Mouse (Mus musculus): ENCODE measurements at regions not wholly inside any gene's neighbourhood (a gene's known extent, or its start where the extent isn't known, plus 50 kb on each side); places are given as distances from the start of the nearest gene placed in this dataset.

DNA sequence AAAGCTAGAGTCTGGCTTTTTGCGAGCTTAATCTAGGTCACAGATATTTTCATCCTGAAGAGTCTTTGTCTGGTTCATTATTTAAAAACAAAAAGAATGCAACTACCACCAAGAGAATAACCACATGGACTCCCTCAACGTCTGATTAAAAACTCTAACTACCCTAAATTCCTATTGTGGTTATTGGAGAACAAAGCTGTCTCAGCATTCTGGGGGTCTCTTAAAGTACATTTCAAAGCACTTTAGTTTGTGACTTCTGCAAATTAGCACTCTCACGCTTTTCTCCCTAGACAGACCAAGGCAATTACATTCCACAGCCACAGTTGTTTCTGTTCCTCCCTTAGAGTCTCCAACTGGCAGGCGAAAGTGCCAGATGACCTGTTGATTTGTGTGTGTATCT is 2487.6 kb upstream of the 5930422O12Rik start:
- intact Hi-C loops (cut with DNase I): no loop called here
- no peak for DNase-seq (ENCODE audit: extremely low spot score in 1 of 2, low spot score in 2 of 2)

DNA sequence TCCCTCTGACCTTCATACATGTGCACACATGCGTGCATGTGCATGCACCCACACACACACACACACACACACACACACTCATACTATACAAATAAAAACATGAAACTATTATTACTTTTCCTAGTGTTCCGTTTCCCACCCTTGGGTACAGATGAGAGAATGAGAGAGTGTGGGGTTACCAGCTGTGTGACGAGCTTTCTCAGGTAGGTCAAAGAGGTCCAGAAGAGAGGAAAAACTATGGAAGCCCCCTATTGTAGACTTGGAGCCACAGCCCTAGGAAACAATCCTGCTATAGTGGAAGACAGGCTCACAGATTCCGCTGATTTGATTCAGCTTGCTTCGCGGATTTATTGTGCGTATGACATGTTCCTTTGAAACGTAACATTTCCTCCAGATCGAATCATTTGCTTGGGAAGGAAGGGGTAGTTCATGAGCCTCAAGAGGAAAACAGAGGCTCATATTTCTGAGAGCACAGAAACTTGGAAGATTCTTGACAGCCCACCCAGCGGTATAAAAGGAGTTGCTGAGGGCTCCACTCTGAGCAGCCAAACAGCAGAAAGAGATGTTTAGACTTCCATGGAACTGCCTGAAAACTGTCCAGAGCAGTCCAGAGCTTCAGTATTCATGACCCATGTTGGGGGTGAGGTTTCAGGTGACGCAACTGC is 2486.9 kb upstream of the 5930422O12Rik start:
- intact Hi-C loops (cut with DNase I): no loop called here
- no peak for DNase-seq (ENCODE audit: extremely low spot score in 1 of 2, low spot score in 2 of 2)

DNA sequence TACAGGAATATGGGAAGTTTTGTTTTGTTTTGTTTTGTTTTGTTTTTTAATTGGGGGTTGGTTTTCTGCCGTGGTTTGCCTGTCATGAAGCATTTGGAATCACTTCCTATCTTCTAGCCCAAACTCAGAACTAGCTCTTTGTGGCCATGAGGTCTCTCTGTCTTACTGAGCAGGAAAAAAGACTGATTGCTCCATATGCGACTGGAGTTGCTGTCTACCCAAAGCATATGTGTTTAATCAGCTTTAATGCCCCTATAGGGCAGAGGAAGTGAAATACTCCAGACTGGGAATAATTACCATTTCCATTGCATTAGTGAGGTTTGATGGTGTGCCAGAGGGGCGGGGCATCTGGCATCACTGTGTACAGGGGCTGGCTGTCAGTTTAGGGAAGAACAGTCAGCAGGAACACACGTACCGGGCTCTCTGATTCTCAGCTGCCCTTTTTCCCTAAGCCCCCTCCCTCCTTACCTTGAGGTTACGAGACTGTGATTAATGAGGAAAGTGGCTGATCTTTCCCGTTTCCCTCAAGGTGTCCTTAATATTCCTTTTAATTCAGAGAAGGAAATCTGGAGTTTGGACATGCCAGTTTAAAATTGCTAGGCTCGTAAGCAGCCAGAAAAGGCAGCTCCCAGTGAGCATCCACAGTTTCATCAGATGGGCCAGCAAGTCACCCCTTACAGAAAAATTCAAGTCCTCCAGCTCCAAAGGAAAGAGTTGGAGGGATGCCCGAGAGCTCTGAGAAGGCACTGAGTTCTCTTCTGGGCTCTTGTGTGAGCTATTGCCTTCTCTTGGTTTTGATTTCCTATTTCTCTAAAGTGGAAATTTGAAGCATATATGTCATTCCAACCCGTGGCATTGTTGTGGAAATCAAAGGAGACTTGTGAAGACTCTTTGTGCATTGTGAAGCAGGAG is 2482.1 kb upstream of the 5930422O12Rik start:
- DNase-seq (ENCODE audit: extremely low spot score in 1 of 2, low spot score in 2 of 2): no peak
- intact Hi-C loops (cut with DNase I): no loop called here

DNA sequence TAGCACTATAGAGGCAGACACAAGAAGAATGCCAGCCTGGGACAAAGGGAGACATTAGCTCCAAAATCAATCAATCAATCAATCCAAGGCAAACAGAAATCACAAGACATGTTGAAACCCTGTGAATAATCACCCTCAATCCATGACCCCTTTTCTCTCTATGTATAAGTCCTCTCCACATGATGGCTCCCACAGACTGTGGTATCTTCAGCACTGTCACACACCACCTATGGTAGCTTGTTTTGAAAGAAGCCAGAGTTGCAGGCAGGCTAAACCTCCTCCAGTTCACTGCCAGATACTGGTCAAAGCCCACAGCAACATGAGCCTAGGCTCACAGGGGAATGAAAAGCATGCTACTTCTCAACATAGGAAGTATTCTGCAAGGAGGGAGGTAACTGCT is 2475.7 kb upstream of the 5930422O12Rik start:
- intact Hi-C loops (cut with DNase I): no loop called here
- no peak for DNase-seq (ENCODE audit: extremely low spot score in 1 of 2, low spot score in 2 of 2)

DNA sequence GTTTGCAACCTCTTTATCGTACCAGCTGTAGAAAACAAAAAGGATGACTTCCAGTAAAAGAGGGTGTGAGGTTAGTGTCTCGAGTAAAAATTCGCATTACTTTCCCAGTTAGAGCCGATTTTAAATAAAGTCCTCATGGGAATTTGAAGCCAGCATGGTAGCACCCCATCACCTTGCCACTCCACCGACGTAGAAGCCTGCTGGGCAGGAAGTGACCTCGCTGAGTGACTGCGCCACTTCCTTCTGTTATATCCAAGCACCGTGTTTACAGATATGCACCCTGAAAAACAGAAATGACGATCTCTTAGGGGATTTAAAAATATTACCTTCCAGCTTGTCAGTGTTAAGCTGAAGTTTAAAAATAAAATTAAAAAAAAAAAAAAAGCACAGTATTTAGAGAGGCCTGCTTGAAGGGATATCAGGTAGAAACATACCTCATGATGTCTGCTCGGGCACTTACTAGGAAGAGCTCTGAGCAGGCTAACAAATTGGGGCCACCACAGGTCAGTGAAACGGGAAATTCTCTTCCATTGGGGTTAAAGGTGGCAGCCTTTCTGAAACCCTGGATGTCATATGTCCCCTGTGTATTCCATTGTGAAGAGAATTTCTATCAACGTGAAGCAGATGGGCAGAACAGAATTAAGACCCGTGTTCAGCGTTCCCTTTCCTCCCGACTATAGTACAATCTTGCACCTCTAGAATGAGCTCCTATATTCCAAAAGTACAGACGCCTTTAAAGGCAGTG is 2468.9 kb upstream of the 5930422O12Rik start:
- peak in 1 of 2 experiments; percentile 21 for DNase-seq (ENCODE audit: extremely low spot score in 1 of 2, low spot score in 2 of 2)
- intact Hi-C loops (cut with DNase I): no loop called here

DNA sequence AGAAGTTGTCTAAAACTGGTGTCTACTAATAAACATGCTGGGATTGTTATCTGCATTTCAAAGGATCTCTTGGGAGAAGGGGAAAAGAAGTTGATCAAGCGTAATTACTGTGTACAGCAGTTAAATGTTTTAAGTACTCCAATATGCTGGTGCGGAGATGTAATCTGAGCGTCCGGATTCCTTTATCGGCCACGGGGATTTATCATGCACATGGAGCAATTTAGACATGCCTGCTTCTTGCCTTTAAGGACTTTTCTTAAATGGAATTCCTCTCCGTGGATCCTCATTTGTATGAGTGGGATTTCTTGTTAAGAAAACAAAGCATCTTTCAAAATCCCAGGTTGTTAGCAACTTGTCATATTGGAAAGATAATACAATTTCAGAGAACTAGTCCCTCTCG is 2468.0 kb upstream of the 5930422O12Rik start:
- no peak for DNase-seq (ENCODE audit: extremely low spot score in 1 of 2, low spot score in 2 of 2)
- intact Hi-C loops (cut with DNase I): no loop called here

DNA sequence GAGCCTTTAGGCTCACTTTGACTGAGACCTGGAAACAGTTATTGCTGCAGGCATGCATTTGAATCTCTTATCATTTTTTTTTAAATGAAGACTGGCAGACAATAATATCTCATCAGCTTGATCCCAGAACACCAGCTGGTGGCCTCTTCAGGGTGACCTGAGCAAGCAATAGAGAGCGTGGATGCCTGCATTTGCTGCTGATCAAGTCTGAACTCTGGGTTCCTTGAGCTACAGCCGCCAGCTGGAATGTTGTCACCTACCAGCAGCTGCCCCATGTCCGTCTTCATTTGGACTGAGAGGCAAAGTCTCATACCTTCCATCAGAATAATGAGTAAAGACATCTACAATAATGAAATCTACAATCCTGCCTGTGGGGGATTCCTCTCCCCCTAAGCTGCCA is 2466.3 kb upstream of the 5930422O12Rik start:
- intact Hi-C loops (cut with DNase I): no loop called here
- DNase-seq (ENCODE audit: extremely low spot score in 1 of 2, low spot score in 2 of 2): no peak

DNA sequence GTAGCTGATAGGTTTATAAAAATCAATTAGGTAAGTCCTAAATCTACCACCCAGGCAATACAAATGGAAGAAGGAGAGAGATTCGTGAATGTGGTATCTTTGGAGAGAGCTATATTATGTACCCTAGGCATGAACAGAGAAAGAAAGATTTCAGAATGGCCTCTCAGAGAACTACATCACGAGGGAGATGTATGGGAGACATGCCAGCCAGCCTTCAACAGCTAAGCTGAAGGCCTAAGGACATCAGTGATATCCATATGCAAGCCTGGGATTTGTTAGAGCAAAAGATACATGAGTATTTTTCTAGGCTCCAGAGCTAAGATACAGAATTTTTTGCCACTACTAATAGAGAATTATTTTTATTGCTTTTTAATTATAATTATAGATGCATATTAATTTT is 2445.7 kb upstream of the 5930422O12Rik start:
- DNase-seq (ENCODE audit: extremely low spot score in 1 of 2, low spot score in 2 of 2): no peak
- intact Hi-C loops (cut with DNase I): no loop called here

DNA sequence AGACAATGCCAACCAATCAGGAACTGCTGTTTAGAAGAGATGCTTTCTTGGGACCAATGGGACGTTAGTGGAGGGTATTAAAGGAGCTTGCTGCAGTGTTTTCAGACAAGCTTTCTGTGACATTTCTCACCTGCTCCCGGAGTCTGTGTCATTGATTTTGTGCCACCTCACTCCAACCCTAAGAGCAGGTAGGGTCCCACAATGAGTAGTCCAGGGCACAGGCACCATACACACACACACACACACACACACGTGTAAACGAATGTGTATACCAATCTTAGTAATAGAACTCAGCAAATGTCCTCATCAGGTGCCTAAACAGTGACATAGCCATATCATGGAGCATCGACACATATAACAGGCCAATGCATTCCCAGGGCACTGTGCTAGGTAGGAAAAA is 2440.5 kb upstream of the 5930422O12Rik start:
- no peak for DNase-seq (ENCODE audit: extremely low spot score in 1 of 2, low spot score in 2 of 2)
- intact Hi-C loops (cut with DNase I): no loop called here

DNA sequence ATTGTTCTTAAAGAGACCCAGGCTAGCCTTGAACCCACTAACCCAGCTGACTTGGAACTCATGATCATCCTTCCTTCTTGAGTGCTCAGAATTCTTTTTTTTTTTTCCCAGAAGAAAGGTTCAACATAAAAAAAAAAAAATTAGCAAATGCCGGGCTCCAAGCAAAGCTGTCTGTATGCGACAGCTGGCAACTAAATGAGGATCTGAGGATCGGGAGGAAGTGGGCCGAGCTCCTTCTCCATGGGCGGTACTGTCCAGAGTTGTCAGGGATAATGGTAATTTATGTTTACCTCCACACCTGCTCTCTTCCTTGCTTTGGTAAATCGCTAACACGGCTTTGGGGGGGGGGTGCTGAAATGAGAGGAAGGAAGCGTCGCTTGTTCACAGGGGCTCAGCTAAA is 2429.9 kb upstream of the 5930422O12Rik start:
- no peak for DNase-seq (ENCODE audit: extremely low spot score in 1 of 2, low spot score in 2 of 2)
- intact Hi-C loops (cut with DNase I): no loop called here

DNA sequence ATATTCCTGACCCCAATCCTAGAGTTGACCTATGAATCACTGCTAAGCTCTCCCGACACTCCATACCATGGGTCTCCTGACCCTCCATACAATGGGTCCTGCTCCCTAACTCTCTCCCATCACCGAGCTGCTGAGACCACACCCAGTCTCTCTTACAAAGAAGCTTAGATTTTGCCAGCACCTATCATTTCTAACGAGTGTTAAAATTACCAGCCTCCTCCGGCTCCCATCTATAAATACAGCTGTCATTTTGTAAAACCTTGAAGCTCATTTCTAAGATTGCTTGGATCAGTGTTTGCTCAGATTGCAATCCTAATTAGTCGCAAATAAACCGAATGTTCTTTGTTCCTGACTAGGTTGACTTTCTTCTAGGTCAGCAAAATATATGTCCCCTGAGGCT is 2428.4 kb upstream of the 5930422O12Rik start:
- intact Hi-C loops (cut with DNase I): no loop called here
- DNase-seq (ENCODE audit: extremely low spot score in 1 of 2, low spot score in 2 of 2): no peak

DNA sequence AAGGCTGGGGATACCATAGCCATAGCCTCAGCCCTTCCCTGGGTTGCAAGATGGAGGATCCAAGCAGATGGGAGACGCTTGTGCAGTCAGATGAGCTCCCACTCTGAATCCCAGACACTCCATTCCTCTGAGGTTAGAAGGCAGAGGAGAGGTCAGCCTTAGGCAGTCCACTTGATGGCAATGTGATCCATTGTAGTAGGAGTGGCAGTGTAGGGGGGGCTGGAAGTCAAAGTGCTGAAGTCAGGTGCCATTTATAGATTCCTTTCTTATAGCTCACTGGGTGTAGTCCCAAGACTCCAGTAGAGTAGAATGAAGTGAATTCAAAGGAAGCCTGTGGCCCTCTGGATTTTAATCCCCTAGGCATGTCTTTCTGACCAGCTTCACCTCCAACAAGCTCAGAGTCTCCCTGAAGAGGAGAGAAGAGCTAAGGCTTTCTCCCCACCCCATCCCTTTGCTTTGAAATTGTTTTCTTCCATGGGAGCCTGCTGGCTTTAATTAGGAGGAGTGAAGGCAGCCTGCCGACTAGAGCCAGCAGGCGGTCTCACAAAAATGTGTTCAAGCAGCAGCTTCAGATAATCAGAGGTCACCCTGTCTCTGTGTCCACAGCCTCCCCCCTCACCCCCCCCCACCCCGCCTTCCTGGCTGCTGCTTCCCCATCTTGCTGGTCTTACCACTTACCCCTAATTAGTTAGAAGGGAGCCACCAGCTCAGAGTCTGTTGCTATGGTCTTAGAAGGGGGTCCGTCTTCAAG is 2426.4 kb upstream of the 5930422O12Rik start:
- intact Hi-C loops (cut with DNase I): no loop called here
- DNase-seq (ENCODE audit: extremely low spot score in 1 of 2, low spot score in 2 of 2): peak in 1 of 2 experiments; percentile 28

DNA sequence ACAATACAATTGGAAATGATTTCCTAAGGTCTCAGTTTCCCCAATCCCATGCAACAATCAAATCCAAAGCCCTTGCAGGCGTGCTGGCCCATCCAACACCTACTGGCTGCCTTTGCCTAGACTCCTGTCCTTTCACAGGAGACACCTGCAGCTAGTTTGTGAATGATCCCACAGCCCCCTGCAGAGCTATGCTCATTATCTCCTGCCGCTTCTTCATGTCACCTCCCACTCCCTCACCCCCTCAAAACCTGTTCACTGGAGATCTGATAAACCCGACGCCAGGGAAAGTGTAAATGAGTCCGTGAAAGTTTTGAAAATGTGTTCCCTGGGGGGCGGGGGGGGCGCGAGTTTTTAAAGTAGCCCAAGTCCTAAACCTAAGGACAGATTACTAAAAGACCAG is 2420.2 kb upstream of the 5930422O12Rik start:
- no peak for DNase-seq (ENCODE audit: extremely low spot score in 1 of 2, low spot score in 2 of 2)
- intact Hi-C loops (cut with DNase I): no loop called here

DNA sequence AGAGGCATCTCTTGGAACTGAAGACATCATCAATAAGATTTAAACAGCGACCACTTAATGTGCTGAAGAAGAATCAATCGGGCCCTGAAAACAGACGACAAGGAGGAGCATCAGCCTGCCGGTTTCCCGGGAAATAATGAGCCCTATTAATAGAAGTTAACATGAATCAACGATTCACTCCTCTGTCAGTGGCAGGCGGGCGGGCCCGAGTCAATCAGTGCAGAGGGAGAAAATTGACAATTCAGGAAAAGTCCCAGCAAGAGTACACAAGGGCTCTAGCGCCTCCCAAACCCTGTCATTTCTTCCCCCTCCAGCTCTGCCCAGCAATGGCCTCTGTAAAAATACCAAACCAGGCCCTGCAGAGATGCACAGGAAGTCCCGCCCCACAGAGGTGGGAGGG is 2416.4 kb upstream of the 5930422O12Rik start:
- no peak for DNase-seq (ENCODE audit: extremely low spot score in 1 of 2, low spot score in 2 of 2)
- intact Hi-C loops (cut with DNase I): no loop called here

DNA sequence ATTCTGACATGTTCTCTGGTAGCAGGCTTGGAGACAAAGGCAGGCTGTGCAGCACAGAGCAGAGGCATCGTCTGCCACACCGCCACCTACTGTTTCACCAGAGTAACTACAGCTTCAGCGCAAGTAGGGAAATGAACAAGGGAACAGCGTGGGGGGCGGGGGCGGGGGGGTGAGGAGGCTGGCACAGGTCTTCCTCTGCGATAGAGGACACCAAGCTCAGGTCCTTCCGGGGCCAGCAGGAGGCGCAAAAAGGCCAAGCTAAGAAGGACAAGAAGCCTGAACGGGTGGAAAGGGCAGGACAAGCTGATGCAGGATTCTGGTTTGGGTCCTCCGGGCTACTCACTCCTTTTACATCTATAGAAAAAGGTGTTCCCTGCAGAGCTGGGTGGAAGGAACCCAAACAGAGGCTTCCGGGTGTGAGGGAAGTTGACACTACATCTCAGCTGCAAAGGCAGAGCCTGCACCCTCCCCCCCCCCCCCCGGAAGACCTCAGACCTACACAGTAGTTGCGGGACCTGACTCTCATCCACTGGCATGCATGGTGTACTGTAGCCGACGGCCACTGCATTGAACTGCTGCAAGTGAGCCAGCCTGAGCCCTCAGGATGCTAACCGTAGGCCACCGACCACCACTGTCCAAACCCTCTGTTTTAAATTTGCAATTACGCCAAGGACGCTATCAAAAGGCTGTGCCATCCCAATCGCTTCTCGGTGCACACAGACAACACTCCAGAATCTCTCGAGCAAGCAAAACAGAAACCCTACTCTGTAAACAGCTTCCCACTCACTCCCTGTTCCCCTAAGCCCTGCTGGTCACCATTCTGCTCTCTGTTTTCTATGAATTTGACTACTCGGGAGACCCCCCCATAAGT is 2396.6 kb upstream of the 5930422O12Rik start:
- intact Hi-C loops (cut with DNase I): loop anchor here (5.0 kb wide), 2 partner anchors 115 to 190 kb away; no protein-coding TSS in a partner anchor
- peak; percentile 59 to 66 for DNase-seq (ENCODE audit: extremely low spot score in 1 of 2, low spot score in 2 of 2)

DNA sequence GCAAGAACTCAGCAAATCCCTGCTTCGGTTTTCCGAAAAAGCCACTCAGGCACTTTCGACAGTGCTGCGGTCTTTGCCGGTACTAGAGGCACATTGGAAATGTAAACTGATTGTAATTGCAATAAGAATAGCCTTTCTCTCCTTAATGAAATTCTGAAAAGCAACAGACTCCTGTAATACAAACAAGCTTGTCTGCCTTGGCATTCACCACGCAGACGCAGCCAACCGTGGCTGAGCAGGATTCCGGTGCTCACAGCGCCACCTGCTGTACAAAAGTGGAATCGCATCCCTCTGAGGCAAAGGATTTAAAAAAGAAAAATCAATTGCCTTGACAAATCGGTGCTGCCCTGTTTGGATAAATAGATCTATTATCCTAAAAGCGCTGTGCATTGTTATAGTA is 2395.2 kb upstream of the 5930422O12Rik start:
- DNase-seq (ENCODE audit: extremely low spot score in 1 of 2, low spot score in 2 of 2): peak; percentile 86 to 91

DNA sequence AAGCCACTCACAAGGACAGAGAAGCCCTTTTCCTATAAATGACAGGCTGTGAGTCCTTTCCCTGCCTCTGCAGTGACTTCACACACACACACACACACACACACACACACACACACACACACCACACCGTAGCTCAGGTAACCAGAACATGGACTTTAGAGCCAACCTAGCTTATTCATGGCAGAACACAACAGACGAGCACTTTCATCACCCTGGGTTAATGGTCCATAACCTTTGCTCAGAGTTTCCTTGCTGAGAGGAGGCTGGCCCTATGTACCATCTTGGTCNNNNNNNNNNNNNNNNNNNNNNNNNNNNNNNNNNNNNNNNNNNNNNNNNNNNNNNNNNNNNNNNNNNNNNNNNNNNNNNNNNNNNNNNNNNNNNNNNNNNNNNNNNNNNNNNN is 2391.6 kb upstream of the 5930422O12Rik start:
- no peak for DNase-seq (ENCODE audit: extremely low spot score in 1 of 2, low spot score in 2 of 2)
- intact Hi-C loops (cut with DNase I): no loop called here

More for the DNA sequence above, 2395.2 kb upstream of the 5930422O12Rik start:
- intact Hi-C loops (cut with DNase I): loop anchor here (5.0 kb wide), 2 partner anchors 116 to 191 kb away; no protein-coding TSS in a partner anchor
